Mouse (Mus musculus) heart, embryonic 10.5 days (tissue): ENCODE measurements at regions not wholly inside any gene's neighbourhood (a gene's known extent, or its start where the extent isn't known, plus 50 kb on each side); places are given as distances from the start of the nearest gene placed in this dataset.

Source experiments
- DNase-seq: peaks from one replicate; pipeline ENCODE4 v3.0.0-alpha.2; 2017; ENCODE audit warnings: low spot score
- H3K27ac ChIP-seq: fragments of 300-500 bp; sonication (generic); 2 replicates; pipeline ENCODE4 v1.5.1; 2016; ENCODE audit warnings: mild to moderate bottlenecking
- H3K27me3 ChIP-seq: fragments of 300-500 bp; sonication (generic); 2 replicates; pipeline ENCODE4 v1.6.1; 2016; ENCODE audit warnings: mild to moderate bottlenecking; ENCODE audit not compliant: poor library complexity, insufficient read depth, severe bottlenecking
- H3K36me3 ChIP-seq: fragments of 300-500 bp; sonication (generic); 2 replicates; pipeline ENCODE4 v1.6.1; 2016; ENCODE audit warnings: mild to moderate bottlenecking, moderate library complexity
- H3K4me1 ChIP-seq: fragments of 300-500 bp; sonication (generic); 2 replicates; pipeline ENCODE4 v1.6.1; 2016; ENCODE audit warnings: mild to moderate bottlenecking
- H3K4me3 ChIP-seq: fragments of 300-500 bp; sonication (generic); 2 replicates; pipeline ENCODE4 v1.5.1; 2016; ENCODE audit warnings: mild to moderate bottlenecking, moderate library complexity
- H3K9me3 ChIP-seq: fragments of 300-500 bp; sonication (generic); 2 replicates; pipeline ENCODE4 v1.6.1; 2016; ENCODE audit warnings: mild to moderate bottlenecking, moderate library complexity
- WGBS: fragments of 180-500 bp; shearing (Covaris S2); methylation state at CpG from one replicate; pipeline ENCODE4 v1.1.7; 2016; 5-methylcytosine and 5-hydroxymethylcytosine counted together

DNA sequence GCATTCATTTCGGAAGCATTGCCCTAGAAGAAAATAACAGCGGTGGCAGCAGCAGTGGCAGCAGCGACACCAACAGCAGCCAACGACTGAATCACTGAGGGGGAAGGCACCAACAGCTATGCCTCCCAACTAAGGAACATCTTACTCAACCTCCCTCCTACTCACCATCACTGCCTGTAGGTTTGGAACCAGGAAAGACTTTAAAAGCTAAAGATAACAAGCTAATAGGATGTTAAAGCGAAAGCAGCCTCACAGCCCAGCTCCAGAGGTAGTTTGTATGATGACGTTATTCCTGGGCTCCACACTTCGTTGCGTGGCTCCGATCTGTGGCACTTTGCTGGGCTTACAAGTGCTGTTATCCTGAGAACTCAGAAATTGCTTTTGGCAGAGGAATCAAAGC, 289.6 kb downstream of the Cd83 start:
- DNase-seq: peak; percentile 22
- Histone ChIP-seq H3K4me1 (no peaks in the 10 kb centered on the region), H3K4me3 (no peak overlapping the region), H3K36me3 (no peaks in the 10 kb centered on the region), H3K27ac (no peak overlapping the region), H3K27me3 (no peaks in the 10 kb centered on the region), H3K9me3 (no peaks in the 10 kb centered on the region)
- WGBS: 73% methylated on average over 9 of the region's 9 CpGs

DNA sequence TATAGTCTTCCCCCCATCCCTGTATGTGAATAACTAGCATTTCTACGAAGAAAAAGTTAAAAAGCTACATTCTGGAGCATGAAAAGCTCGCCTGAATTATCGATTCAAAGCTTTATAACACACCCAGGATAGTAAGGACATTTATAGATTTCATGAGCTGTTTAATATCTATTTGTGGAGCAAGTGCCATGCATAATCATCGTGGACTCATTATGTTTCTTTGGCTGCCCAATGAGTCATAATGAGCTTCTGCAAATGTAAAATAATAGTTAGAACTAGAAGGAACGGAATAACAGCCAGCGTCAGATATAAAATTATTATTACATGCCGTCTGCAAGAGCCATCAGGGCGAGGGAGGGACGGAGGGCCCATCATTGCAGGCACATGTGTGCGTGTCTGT, 292.4 kb downstream of the Cd83 start:
- DNase-seq: peak; percentile 36
- no peak overlapping the region for H3K4me3 ChIP-seq
- 86% methylated on average over 10 of the region's 10 CpGs for WGBS

DNA sequence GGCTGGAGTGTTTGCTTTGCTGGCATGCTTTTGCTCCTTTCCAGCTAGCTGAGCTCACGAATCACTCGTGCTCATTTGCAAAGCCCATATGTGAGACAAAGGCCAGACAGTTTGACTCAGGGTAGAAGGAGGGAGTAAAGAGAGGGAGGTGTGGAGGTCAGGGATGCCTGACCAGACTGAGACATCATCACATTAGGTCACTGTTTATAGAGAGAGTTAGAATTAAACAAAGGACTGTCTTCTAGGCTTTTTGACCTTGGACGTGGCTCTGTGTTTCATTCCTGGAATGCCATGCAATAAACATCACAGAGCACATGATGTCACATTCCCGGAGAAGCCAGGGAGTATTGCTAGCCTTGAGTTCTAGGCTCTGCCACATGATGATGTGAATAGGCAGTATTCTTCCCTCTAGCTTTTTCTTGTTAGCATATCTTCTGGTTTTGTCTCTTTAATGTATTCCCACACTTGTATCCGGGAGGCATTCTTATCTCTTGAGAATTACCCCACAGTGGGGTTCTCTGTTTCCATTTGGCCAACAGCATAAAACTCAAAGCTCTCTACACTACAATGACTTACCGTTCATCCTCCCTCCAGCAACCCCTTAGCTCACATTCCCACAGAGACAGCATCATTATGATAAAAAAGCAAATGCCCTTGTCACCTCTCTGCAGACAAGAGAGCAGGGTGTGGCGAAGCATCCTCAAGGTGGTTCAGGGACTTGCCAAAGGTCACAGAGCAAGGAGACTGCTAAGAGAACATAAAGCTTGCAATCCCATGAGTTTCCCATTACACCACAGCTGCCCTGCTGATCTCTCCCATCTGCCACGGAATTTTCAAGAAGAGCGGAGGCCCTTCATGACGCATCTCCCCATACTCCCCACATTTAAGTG, 301.3 kb downstream of the Cd83 start:
- DNase-seq: peak; percentile 72
- peaks cover 21% of the 10 kb centered on the region for H3K4me1 ChIP-seq
- WGBS: 56% methylated on average over 10 of the region's 10 CpGs
- H3K4me3 ChIP-seq: no peak overlapping the region
- peak overlapping the region; percentile 76 for H3K27ac ChIP-seq
- no peaks in the 10 kb centered on the region for H3K36me3 ChIP-seq
- H3K9me3 ChIP-seq: no peaks in the 10 kb centered on the region
- no peaks in the 10 kb centered on the region for H3K27me3 ChIP-seq

More for the DNA sequence above, 292.4 kb downstream of the Cd83 start:
- Histone ChIP-seq H3K27me3 (no peaks in the 10 kb centered on the region), H3K9me3 (no peaks in the 10 kb centered on the region), H3K27ac (no peak overlapping the region), H3K4me1 (no peaks in the 10 kb centered on the region), H3K36me3 (no peaks in the 10 kb centered on the region)

DNA sequence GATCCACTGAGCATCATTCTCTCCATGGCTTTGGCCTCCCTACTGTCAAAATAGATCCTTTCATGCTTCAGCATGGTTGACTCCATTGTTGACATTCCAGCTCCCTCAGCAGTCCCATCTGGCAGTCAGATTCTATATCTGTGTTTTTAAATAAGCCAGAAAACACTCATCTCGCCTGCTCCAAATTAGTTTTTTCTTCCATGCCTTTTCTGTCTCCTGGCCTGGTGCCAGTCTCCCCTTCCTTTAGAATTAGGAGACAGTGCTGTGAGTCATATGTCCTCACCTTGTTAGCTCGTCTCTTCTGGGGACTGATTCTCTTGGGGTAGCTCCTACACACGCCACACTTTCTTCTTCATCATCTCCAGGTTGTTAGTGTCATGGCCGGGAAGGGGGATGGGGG, 302.2 kb downstream of the Cd83 start:
- peak; percentile 63 for DNase-seq

DNA sequence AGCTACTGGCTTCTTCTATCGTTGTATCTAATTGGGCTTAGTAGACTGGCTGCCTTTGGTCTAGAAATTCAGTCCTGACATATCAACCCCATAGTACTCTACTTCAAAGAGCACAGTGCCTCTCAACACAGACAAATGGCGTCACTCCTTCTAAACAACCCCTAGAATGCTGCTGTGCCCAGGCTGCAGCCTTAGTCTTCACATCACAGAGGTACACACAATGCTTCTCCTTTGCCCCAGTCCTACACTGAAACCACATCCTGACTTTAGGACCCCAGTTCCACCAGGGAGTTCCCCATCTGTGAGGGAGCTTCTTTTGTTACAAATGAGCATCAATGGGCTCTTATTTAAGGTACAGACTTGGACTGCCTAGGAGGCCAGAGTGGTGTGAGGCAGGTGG, 312.6 kb downstream of the Cd83 start:
- WGBS: 85% methylated on average over 2 of the region's 2 CpGs

More for the DNA sequence above, 302.2 kb downstream of the Cd83 start:
- H3K27me3 ChIP-seq: no peaks in the 10 kb centered on the region
- H3K27ac ChIP-seq: 0 out of 2 replicates have a peak overlapping the region, but pooled peaks have one; percentile 31
- H3K4me1 ChIP-seq: peaks cover 21% of the 10 kb centered on the region
- no peak overlapping the region for H3K4me3 ChIP-seq
- H3K9me3 ChIP-seq: no peaks in the 10 kb centered on the region
- H3K36me3 ChIP-seq: no peaks in the 10 kb centered on the region
- WGBS: 38% methylated on average over 4 of the region's 4 CpGs

DNA sequence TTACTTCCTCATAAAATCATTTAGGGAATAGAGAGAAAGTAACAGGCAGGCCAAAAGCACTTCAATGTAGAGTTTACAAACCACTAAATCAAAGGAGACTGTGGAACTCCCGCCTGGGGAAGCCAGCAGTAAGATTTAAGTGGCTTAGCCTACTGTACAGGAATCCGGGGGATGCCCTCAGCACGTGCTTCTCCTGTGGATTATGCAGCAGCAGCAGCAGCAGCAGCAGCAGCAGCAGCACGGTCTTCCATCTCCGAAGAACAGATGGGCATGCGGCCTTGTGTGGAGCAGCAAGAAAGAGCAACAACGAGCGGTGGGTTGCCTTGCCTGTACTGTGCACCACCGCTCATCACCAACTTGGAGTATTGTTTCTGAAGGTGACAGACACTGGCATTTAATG, 314.9 kb downstream of the Cd83 start:
- H3K27ac ChIP-seq: peak overlapping the region; percentile 42; the same call in 1 of the 2 replicates
- no peaks in the 10 kb centered on the region for H3K36me3 ChIP-seq
- peaks cover 16% of the 10 kb centered on the region; the same call in 1 of the 2 replicates for H3K27me3 ChIP-seq
- H3K9me3 ChIP-seq: no peaks in the 10 kb centered on the region
- no peak overlapping the region for H3K4me3 ChIP-seq
- H3K4me1 ChIP-seq: peaks cover 18% of the 10 kb centered on the region; the same call in 1 of the 2 replicates
- 63% methylated on average over 9 of the region's 9 CpGs for whole genome bisulfite sequencing
- DNase-seq: peak; percentile 70

More for the DNA sequence above, 312.6 kb downstream of the Cd83 start:
- H3K4me1 ChIP-seq: peaks cover 18% of the 10 kb centered on the region; the same call in 1 of the 2 replicates
- DNase-seq: peak; percentile 48
- peaks cover 7% of the 10 kb centered on the region; the same call in 1 of the 2 replicates for H3K27me3 ChIP-seq
- no peak overlapping the region for H3K4me3 ChIP-seq
- H3K36me3 ChIP-seq: no peaks in the 10 kb centered on the region
- no peaks in the 10 kb centered on the region for H3K9me3 ChIP-seq
- H3K27ac ChIP-seq: no peak overlapping the region

DNA sequence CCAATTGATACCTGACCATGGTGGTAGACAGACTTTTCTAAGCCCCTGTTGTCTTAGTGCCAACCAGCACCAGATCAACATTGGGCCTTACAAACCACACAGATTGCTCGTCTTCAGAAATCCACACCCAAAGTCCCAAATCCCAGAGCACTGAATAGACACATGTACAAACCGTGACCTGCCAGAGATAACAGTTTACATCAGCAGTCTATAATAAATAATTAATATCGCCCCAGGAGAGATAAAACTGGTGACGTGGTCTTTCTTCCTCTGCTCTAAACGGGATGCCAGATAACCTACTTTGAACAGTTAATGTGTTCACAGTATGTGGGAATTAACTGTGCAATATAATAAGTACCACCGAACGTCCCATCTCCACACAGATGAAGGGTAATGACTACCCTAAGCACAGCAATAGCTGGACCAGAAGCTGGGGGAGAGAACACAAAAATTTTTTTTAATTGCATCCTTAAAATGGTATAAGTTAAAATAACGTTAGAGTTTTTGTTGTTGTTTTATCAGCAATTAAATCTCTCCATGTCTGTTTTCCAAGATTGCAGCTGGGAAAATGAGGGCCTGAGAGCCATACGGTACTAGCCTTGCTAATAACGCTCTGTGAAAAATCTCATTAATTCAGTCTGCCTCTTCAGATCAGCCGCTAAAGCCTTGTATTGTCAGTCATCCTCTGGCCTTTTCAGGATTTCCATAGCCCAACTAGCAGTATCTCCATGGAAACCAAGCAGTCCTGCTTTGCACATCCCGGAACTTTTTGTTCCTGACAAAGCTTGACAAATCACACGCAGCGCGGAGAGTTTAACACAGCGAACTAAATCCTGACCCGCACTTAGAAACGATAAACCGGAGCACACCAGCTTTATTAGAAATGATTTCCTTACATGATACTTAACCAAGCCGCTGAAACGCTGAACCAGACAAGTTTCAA, 315.8 kb downstream of the Cd83 start:
- Histone ChIP-seq H3K27ac (peak overlapping the region; percentile 74), H3K4me3 (peak overlapping the region; percentile 43)
- 27% methylated on average over 21 of the region's 21 CpGs for WGBS

DNA sequence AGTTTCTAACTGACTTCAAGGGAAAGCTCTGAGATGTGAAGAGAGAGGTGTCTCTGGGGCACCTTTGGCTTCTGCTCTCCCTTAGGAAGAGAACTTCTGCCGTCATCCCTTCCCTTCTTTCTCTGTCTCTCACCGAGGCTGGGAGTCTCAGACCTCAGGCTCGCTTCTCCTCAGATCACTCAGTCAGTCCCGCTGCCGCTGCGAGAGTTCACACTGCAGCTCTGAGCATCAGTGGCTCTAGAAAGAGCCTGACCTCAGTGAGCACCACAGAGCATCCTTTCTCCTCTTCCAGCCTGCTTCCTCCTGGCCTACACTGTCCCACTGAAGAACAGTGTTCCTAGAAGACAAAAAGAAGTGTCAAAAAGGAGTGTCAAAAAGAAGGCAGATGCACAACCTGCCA, 316.6 kb downstream of the Cd83 start:
- Histone ChIP-seq H3K27ac (peak overlapping the region; percentile 74), H3K4me3 (peak overlapping the region; percentile 43), H3K4me1 (peaks cover 27% of the 10 kb centered on the region), H3K9me3 (no peaks in the 10 kb centered on the region), H3K27me3 (peaks cover 16% of the 10 kb centered on the region; the same call in 1 of the 2 replicates), H3K36me3 (no peaks in the 10 kb centered on the region)
- WGBS: 5% methylated on average over 6 of the region's 6 CpGs
- DNase-seq: peak; percentile 72

More for the DNA sequence above, 315.8 kb downstream of the Cd83 start:
- peak; percentile 73 for DNase-seq
- Histone ChIP-seq H3K36me3 (no peaks in the 10 kb centered on the region), H3K27me3 (peaks cover 16% of the 10 kb centered on the region; the same call in 1 of the 2 replicates), H3K4me1 (peaks cover 22% of the 10 kb centered on the region), H3K9me3 (no peaks in the 10 kb centered on the region)

DNA sequence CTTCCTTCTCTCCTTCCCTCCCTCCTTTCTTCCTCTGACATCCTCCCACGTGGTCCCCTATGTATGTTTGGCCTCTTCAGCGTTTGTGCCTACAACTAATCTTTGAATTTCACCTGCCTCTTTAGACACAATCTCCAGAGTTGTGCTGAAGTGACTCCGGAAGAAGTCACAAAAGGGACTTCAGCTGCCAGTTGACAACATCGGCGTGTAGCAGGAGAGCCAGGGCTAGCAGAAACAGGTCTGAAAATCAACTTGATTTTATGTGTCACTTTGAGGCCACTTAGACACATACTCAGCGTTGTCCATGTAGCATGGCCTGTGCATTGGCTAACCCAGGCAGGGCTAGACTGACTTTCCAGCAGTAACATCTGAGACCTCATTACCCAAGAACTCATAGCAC, 317.2 kb downstream of the Cd83 start:
- H3K4me3 ChIP-seq: no peak overlapping the region
- H3K27me3 ChIP-seq: peaks cover 16% of the 10 kb centered on the region; the same call in 1 of the 2 replicates

DNA sequence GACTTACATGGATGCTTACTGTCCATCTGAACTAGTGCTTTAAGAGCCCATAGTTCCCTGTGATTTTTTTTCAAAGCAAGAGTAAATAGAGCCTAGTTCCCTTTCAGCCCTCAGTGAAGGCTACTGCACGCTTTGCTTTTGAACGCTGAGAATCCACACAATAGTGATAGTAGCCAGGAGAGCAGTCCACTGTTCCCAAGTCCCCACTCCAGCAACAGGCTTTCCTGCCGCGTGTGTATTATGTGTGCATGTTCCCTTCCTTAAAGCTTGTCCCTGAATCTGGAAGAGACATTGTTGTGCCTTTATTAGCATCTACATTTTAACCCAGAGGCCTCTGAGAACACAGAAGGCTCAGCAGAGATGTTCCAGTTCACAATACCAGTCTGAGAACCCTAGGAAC, 317.7 kb downstream of the Cd83 start:
- H3K36me3 ChIP-seq: no peaks in the 10 kb centered on the region
- DNase-seq: peak; percentile 24
- no peak overlapping the region for H3K4me3 ChIP-seq
- H3K4me1 ChIP-seq: peaks cover 27% of the 10 kb centered on the region
- peaks cover 16% of the 10 kb centered on the region; the same call in 1 of the 2 replicates for H3K27me3 ChIP-seq
- no peak overlapping the region for H3K27ac ChIP-seq
- no peaks in the 10 kb centered on the region for H3K9me3 ChIP-seq
- WGBS: 77% methylated on average over 4 of the region's 4 CpGs

More for the DNA sequence above, 317.2 kb downstream of the Cd83 start:
- Histone ChIP-seq H3K9me3 (no peaks in the 10 kb centered on the region), H3K27ac (no peak overlapping the region), H3K4me1 (peaks cover 27% of the 10 kb centered on the region), H3K36me3 (no peaks in the 10 kb centered on the region)
- WGBS: 71% methylated on average over 6 of the region's 6 CpGs
- DNase-seq: peak; percentile 55

DNA sequence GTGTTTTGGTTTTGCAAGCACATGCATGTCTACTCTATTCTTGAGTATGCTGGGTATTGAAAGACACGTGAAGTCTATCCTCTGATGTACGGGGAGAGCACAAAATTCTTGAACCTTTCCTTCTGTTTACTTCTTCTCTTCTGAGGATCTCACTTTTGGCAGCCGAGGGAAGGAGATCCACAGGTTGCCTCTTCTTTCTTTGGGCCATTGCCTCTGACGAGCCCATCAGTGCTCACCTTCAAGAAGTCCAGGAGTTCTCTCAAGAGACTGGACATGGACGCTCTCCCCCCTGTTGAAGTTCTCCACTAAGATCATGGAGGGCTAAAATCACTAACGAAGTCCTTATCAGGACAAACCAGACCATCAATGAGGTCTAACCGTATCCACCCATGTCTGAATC, 318.8 kb downstream of the Cd83 start:
- no peak overlapping the region for H3K27ac ChIP-seq
- peaks cover 16% of the 10 kb centered on the region; the same call in 1 of the 2 replicates for H3K27me3 ChIP-seq
- H3K4me3 ChIP-seq: no peak overlapping the region
- WGBS: 83% methylated on average over 7 of the region's 7 CpGs
- DNase-seq: peak; percentile 61
- peaks cover 27% of the 10 kb centered on the region for H3K4me1 ChIP-seq
- no peaks in the 10 kb centered on the region for H3K36me3 ChIP-seq
- H3K9me3 ChIP-seq: no peaks in the 10 kb centered on the region

DNA sequence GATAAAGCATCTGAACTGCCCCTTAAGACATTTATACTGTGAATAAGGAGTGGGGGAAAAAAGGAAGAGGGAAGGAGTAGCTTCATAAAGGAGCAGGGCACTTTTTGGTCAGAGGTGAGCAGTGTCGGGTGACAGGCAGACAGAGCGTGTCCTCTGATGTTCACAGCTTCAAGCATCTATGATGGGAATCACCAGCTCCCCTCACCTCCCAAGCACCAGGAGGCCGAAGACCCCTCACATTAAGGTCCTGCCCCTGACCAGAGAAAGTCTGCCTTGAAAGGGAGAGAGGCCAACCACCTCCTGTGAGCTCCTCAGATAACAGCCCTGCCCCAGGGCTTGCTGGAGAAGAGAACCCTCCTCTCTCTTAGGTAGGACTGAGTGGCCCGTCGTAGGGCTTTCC, 320.6 kb downstream of the Cd83 start:
- Histone ChIP-seq H3K27me3 (peaks cover 16% of the 10 kb centered on the region; the same call in 1 of the 2 replicates), H3K36me3 (no peaks in the 10 kb centered on the region), H3K4me3 (no peak overlapping the region), H3K9me3 (no peaks in the 10 kb centered on the region), H3K4me1 (peaks cover 19% of the 10 kb centered on the region), H3K27ac (no peak overlapping the region)
- peak; percentile 52 for DNase-seq
- WGBS: 36% methylated on average over 5 of the region's 5 CpGs
